Mouse (Mus musculus) kidney, adult 18-20 months (tissue): ENCODE results near the gene Fbxw11.

Experiments
- DNase-seq: peaks from one replicate; pipeline ENCODE4 v3.0.0; 2021

The Fbxw11 gene

DNA sequence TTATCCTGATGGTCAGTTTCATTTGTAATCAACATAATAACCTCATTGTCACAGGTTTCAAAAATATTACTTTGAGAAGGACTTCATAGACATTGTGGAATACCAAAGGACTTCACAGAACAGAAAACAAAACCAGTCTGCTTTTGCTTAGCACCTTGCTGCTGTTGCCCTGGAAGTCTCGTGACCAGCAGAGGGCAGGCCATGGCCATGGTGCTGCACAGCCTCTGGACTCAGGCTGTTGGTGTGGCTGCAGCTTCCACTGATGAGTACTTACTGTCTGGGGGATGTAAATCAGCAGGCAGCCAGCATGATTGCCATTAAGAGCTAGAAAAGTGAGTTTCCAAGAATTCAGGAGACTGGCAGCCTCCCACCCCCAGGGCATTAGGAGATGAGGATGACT, 16.8 kb upstream of the Fbxw11 start:
- peak; percentile 78 for DNase-seq

DNA sequence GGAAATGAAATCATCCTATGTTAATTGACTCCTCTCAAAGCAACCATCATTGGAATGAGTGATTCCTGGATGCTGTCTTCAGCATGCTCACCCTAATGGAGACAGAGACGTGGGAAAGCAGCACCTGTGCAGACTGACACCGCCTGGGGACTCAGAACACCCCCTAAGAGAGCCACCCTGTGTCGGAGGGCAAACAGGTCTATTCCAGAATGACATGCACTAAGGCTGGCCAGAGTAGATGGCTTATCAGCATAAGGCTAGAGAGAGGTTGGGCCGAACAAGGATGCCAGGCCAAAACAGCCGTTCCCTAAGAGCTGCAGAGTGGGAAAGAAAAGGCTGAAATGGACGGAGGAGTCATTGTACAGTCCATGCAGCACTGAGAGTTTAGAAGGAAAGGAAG, 16.4 kb upstream of the Fbxw11 start:
- no peak for DNase-seq

DNA sequence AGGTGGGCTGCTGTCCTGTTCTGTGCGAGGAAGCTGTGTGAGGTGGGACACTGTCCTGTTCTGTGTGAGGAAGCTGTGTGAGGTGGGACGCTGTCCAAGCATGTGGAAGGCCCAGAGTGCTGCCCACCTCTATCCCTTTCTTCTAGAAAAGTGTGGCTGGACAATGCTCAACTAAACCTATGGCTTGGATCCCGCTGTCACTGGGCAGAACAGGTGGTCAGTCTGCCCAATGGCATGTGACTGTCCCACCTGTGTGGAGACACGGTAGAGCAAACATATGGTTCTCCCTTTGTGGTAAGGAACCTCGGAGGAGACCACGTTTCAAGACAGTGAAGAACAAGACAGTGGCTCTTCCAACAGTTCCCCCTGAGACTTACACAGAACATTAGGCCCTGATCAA, 14.6 kb upstream of the Fbxw11 start:
- DNase-seq: no peak

DNA sequence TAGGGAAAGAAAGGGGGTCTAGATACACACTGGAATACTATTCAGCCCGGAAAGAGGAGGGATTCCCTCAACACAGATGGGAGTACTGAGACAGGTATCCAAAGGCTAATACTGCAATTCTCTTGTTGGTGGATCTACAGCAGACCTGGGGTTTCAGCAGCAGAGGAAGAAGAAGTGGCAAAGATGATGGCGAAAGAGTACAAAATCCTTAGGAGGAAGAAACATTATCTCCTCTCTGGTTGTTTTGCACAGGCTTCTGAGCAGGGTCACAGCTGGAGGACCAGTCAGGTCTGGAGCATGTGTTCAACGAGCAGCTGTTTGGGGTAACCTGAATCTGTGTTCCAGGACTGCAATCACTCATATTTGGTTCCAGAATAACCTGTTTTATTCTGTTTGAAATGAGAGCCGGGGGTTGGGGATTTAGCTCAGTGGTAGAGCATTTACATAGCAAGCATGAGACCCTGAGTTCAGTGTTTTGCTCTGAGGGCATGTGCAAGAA, 12.8 kb upstream of the Fbxw11 start:
- DNase-seq: no peak

DNA sequence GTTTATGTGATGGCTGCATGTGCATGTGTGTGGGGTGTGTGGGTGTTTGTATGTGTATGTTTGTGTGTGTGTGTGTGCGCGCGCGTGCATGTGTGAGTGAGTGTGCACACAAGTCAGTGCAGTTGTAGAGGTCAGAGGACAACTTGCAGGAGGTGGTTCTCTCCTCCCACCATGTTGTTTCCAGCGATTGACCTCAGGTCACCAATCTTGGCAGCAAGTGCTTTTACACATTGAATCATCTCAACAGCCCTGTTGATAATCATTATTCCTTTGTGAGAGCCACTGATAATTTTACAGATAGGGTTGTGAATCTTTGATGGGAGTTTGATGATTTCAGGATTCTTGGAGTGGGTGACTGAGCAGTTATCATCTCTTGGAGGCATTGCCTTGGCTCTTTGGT, 9.9 kb upstream of the Fbxw11 start:
- no peak for DNase-seq

DNA sequence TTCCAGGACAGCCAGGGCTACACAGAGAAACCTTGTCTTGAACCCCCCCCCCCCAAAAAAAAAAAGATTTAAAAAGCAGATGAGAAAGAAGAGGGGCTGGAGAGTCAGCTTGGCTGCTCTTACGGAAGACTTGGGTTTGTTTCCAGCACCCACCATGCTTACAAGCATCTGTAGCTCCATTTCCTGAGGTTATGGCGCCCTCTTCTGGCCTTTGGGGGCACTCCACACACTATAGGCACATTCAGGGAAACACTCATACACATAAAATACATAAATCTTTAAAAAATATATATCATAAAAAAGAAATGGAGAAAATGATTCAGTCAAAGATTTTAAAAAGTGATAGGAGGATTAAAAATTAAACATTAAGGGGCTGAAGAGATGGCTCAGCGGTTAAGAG, 9.0 kb upstream of the Fbxw11 start:
- no peak for DNase-seq

DNA sequence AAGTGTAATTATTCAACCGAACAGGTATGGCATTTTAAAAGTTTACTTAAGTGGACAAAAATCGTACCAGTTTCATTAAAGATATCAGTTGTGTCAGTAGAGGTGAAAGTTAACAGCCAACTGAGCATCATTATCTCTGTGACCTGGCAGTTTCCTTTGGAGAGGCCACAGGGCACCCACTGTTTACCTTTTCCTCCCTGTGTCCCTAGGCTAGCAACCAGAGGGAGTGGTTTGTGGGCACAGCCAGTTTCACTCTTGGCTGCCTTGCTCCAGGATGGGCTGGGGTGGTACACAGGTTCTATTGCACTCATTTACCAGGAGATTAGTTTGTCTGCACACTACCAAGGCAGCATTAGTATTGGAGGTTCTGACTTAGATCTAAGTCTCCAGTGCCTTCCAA, 8.4 kb upstream of the Fbxw11 start:
- no peak for DNase-seq

DNA sequence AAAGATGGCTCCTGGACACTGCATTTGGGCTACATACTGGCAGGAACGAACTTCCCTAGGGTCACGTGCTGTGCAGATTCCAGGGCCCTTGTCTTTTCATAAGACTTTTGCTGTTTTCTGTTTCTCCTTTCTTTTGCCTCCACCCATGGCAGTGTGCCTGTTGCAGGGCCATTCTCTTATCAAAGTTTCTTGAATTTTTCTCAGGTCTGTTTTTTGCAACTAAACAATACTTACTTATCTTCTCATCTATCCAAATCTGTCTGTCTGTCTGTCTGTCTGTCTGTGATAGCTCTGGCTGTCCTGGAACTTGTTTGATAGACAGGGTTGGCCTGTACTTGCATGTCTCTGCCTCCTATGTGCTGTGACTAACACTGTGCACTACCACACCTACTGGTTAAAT, 7.7 kb upstream of the Fbxw11 start:
- no peak for DNase-seq

DNA sequence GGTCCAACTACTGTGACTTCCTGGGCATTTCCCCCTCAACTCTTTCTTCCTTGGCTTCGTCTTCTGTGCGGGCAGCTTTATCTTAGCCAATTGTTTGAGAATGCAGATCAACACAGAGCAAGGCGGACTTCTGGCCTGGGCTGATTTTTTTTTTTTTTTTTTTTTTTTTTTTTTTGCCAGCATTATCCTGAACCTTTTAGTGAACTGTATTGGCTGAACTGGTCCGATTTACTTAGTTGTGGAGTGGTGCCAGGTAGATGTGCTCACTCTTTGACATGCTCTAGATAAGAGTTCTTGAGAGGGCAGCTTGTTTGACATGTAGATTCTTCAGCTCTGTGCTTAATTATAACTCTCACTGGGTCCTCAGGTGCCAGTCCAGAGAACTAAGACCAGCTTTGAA, 6.2 kb upstream of the Fbxw11 start:
- no peak for DNase-seq

DNA sequence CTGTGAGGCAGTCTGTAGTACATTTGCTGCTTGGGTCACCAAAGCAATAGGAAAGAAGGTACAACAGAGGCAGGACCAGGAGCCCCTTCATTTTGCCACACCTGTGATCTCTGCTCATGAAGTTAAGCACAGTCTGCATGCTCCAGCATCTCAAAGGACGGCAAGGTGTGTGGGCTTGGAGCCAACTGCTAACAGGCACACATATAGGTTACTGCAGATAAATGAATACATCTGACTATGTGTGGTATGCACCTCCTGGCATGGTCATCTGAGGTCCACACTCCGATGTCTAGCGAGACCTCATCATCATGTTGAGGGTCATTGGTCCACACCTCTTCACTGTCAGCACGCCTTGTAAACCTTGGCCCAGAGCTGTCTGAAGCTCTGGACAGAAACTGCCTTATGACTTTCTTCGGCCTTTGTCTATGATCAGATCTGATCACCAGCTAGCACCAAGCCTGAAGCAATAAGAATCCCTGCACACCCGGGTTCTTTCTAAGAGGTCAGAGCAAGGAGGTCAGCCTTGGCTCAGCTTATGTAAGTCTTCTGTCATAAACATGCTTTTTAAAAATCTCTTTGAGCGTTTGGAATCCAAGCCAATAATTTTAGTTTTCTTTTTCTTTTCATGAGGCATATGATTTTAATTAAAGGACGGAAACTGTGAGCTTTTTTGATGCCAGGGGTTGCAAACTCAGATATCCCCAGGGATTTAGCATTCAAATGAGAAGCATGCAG, 3.8 kb upstream of the Fbxw11 start:
- DNase-seq: no peak

DNA sequence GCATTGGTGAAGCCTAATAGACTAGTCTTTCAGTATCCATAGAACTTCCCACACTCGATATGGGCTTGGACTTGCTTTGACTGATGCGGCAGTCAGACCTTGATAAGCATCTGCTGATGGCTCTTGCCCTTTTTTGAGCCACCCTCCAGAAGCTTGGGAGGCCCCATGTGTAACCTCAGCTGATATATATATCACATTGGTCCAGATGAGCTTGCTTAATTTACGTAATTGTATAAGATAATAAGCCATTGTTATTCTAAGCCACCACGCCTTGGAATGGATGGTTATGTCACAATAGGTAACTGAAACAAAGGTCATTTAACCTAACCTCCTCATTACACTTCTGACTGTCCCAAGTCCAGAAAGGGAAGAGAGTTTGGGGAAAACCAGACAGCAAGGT, 1.9 kb upstream of the Fbxw11 start:
- DNase-seq: no peak

DNA sequence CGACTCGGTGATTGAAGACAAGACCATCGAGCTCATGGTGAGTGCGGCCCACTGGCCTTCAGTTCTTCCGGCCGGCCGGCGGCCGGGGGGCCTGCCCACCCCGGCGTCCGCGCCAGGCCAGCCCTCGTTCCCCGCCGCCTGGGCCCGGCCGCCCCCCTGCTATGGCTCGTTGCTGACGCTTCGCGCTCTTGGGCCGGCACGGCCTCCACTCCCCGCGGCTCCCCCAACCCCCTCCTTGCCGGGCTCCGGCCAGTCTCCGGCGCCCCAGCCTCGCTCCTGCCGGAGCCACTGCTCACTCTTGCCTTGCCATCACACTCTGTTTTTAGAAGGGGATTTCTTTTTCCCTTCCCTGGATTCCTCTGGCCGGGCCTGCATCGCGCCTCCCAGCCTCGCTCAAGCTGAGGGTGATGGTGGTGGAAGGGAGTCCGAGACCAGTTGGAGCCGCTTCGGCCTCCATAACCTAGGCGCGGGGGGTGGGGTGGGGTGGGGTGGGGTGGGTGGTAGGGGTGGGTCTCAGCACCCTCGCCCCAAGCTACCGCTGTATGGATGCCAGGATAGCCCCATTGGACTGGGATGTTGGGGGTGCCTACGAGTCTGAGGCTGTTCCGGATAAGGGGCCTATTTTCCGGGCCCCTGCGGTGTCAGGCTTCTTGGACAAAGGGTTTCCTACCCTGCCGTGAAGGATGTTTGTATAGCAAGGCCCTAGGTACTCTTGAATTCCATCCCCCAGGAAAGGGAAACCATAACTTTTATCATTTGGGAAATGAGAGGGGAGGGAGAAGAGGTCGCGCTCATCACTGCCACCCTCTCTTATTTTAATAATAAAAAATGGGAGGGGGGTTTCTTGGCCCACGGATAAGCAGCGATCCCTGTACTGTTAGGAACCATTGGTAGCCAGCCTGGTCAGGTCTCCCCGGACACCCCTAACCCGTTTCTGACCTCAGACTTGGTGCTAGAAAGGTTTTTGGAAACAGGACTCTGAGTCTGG, 669 bp downstream of the Fbxw11 start:
- DNase-seq: no peak

DNA sequence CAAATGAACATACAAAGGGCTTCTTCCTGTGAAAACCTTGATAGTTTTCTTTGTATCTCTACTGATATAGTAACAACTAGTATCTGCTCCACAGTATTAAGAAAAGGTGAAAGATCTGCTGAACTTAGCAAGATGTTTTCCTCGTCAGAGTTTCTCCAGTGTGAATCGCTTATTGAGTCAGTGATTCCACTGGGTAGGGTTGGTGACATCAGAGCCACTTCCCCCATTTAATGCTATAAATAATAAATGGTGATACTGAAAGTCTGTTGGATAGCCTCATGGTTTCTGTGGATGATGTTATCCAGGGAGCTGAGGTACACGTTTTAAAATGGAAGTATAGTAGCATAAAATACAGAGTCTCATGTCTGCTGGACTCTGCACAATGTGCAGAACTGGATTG, 1.5 kb downstream of the Fbxw11 start:
- DNase-seq: no peak

DNA sequence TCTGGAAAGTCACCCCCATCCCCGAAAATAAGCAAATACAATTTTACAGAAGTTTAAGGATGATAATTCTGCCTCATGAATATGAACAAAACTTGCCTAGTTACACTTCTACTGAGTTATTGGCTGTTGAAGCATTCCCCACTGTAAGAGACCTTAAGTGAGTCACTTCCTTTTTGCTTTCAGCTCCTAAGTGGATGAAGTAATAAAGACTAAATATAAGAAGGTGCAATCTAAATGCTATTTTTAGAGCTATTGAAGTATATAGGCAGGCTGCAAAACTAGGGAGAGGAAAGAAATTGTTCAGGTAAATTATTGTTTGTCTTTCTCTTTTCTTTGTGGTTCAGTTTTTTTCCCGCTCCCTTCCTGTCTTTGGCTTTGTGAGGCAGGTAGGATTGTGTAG, 4.7 kb downstream of the Fbxw11 start:
- DNase-seq: no peak

DNA sequence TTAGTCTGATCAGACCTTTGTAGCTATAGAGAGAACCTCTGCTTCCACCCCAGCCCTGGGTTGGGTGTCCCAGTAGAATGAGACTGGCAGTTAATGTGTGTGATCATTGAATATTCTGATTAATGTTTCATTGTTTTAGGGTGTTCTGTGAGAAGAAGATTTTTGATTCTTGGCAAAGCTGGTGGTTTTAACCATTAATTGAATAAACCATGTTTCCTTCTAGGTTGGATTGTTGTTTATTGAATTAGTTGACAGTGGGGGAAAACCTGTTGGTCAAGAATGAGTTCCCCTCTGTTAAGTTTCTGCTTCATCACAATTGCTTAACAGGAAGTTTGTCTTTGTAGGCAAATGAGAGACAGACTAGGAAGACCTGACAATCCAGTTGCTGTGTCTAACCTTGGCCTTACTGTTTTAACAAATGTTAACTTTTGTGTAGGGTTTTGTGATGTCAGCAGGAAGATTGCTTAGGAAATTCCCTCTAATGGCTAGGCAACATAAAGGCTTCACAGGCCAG, 7.8 kb downstream of the Fbxw11 start:
- DNase-seq: no peak

DNA sequence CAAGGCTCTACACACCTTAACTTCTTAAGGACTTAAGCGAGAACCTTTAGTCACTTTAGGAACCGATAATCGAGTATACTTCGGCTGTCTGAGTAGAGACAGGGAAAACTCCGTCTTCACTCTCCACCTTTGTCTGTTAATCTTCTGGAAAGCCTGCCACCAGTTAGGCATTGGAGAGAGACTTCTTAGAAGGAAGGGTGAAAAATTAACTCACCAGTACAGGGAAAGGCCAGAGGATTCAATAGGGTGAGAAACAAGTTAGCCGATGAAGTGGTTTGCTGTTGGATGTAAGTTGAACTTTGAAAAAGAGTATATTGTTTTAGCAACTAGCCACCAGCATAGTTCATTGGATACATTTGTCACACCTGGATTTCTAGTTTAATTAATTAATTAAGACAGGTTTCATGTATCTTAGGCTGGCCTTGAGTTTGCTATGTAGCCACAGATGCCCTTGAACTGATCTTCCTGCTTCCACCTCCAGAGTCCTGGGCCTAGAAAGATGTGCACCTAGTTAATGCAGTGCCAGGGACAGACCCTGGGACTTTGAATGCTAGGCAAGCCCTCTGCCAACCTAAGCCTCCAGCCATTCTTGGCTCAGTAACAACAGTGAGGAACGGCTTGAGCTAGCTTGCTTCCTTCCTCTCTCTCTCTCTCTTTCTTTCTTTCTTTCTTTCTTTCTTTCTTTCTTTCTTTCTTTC, 8.5 kb downstream of the Fbxw11 start:
- peak; percentile 37 for DNase-seq

DNA sequence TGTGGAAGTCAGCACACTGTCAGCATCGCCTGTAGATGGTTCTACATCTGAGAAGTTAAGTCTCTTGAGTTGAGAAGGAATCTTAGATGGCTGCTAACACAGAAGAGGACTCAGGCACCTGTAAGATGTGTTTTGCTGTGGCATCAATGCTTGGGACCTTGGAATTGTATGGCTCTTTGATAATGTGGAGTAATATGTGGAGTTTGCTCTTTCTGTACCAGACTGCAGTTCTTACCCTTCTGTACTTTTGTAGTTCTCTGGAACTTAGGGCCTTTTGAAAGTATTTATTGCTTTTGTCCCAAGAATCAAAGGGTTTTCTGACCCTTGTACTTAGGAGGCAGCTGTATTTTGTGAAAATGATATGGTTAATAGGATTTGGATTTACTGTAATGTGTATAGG, 9.2 kb downstream of the Fbxw11 start:
- DNase-seq: no peak

DNA sequence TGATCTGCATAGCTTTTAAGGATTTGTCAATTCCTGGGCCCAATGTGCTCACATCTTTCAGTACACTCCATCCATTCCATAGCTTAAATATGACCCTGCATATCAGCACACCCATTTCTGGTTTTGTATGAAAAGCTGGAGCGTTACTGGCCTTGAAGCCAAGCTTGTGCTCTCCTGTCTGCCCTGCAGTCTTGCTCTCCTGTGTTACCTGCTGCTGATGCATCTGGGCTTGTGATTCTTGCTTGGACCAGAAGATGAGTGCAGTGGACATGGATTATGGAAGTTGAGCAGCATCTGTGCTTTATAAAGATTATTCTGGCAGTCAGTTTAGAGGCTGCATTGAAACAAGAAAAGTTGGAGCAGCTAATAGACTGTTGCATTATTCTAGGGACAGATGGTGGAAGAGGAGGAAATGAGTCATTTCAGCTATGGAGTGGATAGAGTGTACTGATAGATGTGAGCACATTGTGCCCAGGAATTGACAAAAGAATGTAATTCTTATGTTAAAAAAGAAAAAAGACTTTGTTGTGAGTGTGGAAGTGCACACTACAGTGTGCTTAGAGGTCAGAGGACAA, 19.6 kb downstream of the Fbxw11 start:
- no peak for DNase-seq

DNA sequence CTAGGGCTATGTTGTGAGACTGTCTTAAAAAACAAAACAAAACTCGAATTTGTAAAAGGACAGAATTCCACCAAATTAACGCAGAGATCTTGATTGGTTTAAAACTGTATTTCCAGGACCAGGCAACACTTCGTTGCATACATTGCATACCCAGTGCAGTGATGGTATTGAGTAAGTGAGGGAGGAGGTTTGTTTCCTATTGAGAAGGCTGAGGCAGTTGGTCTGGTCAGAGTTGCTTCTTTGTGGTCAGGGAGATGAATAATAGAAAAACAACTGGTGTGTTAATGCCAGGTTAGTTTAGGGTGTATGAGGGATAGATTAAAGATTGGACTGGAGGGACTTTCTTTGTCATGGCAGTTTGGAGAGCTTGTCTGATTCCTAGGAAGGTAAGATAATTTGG, 23.1 kb downstream of the Fbxw11 start:
- no peak for DNase-seq

DNA sequence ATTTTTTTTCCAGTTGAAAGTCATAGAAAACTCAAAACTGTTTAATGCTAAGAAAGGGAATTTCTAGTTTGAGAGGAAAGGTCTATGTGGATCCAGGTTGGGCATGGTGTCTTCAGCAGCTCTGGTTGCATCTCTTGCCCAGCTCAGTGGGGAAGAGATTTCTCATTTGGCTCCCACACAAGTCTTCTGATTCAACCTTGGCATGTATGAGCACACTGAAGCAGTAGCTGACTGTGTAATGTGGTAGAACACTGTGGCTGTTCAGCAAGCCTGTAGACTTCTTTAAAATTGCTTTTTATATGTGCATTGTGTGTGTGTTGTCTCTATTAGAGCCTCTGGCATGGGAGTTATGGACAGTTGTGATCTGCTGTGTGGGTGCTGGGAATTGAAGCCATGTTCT, 24.5 kb downstream of the Fbxw11 start:
- no peak for DNase-seq

DNA sequence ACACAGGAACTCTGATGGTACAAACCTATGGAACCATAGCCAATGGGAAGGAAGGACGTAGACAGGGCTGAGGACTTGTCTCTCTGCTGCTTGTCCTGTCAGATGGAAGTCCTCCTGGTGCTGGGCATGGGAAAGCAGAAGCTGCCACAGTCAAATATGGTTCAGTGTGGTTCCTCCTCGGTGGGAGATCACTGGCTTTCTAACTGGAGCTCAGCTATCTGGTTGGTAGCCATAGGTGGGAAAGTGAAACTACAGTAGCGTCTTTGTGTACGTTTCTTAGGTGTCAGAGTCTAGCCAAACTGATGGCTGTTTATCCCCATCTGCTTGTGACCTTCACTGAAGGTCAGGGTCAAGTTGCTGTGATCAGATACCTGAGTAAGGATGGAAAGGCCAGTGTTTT, 29.0 kb downstream of the Fbxw11 start:
- no peak for DNase-seq

DNA sequence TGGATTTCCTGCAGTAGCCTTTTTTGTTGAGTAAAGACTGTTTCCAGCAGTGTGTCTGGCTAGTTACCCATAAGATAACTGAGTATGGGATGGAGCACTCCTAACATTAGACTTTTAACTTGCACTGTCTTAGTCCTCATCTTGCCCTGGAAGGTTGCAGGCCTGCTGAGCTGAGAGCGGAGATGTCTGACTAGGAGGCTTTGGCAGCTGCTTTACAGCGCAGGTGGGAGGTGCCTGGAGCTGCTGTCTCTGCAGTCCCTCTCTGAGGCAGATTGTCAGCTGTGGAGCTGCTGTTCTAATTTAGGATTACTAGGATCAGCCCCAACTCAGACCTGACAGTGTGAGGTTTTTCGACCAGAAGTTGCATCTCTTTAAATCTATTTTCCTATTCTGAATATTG, 34.3 kb downstream of the Fbxw11 start:
- no peak for DNase-seq

DNA sequence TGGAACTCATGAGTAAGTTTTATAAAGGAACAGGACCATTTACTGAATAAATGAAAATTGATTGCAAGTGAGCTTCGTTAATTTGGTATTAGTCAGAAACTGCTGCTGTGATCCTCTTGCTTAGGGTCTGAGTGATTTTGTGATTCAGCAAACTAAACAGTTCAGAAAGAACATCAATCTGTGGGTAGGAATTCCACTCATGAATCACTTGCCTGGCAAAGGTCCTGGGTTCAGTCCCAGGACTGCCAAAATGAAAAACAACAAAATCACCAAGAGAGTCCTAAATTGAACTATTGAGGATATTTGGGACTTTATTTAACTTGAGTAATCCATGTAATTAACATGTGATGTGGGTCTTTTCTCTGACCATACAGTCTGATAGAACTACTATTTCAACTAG, 35.3 kb downstream of the Fbxw11 start:
- DNase-seq: no peak
